Mouse (Mus musculus) thymus, postnatal 10 days (tissue): ENCODE results near the gene Pwp1.
"Not testable (repeated sequence)": the region's sequence is repeated elsewhere in the genome, so short reads cannot be mapped to it uniquely, and the experiment has no call there.

Experiments
- DNase-seq, 2 experiments: peaks; one replicate each; pipeline ENCODE4 v3.0.0; 2021; ENCODE audit warnings: low spot score in 2 of 2

Pwp1 gene

GRCm38 (mm10) chr10:85829085-85829853 lies at the start of gene Pwp1:
Gene Pwp1, plus strand, starts transcription at chr10:85829494.
- peak; percentile 27 to 38 for DNase-seq

GRCm38 (mm10) chr10:85822143-85822696 lies 7.1 kb upstream of the Pwp1 start:
- DNase-seq = not testable (repeated sequence)

- DNase-seq = not testable (repeated sequence)
Measured at GRCm38 (mm10) chr10:85823752-85824151, 5.5 kb upstream of the Pwp1 start.

GRCm38 (mm10) chr10:85828722-85829084 lies 591 bp upstream of the Pwp1 start:
- not testable (repeated sequence) for DNase-seq

- DNase-seq = no peak
Measured at GRCm38 (mm10) chr10:85846105-85846862, 17.0 kb downstream of the Pwp1 start.

GRCm38 (mm10) chr10:85871698-85872478 lies 42.6 kb downstream of the Pwp1 start:
- DNase-seq = peak; percentile 85 to 91

GRCm38 (mm10) chr10:85872479-85872773 lies 43.1 kb downstream of the Pwp1 start:
- no peak for DNase-seq

- no peak for DNase-seq
Measured at GRCm38 (mm10) chr10:85873861-85874544, 44.7 kb downstream of the Pwp1 start.

- DNase-seq = no peak
Measured at GRCm38 (mm10) chr10:85875812-85876211, 46.5 kb downstream of the Pwp1 start.

- no peak for DNase-seq
Measured at GRCm38 (mm10) chr10:85879886-85880486, 50.7 kb downstream of the Pwp1 start.

- DNase-seq = peak; percentile 93 to 95
Measured at GRCm38 (mm10) chr10:85916498-85917309, 87.4 kb downstream of the Pwp1 start, which contains the start of gene Prdm4. Gene Prdm4, minus strand, starts transcription at chr10:85917142.

- peak in 1 of 2 experiments; percentile 10 for DNase-seq
Measured at GRCm38 (mm10) chr10:85927676-85928445, 98.6 kb downstream of the Pwp1 start, which contains the start of gene Ascl4. Gene Ascl4, plus strand, starts transcription at chr10:85927681.

GRCm38 (mm10) chr10:85928499-85929207 lies 99.4 kb downstream of the Pwp1 start:
- DNase-seq = peak; percentile 53 to 72

GRCm38 (mm10) chr10:85929208-85929591 lies 99.9 kb downstream of the Pwp1 start:
- no peak for DNase-seq

GRCm38 (mm10) chr10:85929962-85930361 lies 100.7 kb downstream of the Pwp1 start:
- DNase-seq = no peak

- no peak for DNase-seq
Measured at GRCm38 (mm10) chr10:85936280-85936965, 107.1 kb downstream of the Pwp1 start.
